Mouse (Mus musculus): ENCODE results near the gene Ccdc86.

DNA sequence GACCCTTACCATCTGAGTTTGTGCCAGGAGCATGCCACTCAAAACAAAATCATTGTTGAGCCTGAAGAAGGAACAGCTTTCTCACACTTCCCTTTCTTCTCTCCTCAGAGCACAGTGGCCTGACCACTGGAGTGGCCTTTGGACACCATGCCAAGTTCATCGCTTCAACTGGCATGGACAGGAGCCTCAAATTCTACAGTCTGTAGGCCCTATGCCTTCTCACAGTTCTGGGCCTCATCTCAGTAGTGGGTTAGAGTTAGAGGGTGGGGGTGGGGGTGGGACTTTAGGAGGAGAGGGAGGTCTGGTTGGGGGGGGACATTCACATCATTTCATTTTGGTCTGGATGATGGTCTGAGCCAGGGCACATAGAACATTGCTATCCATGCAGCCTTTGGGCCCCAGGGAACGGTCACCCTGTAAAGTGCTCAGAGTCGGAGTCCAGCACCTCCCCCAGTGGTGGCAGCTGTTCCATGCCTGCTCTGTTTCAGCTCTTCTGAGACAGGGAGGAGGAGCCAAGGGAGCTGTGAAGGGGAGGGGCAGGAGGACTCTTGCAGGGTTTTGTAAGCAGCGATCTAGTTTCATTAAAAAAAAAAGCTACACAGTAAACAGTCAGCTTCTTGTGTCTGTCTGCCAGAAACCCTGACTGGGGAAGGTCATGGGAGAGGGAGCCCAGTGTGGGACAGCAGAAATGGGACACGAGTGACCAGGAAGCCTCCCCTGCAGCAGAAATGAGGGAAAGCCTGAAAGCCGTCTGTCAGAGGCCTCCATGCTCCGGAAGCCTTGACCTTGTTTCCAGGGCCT is 43.9 kb downstream of the Ccdc86 start:
- TF ChIP-seq CTCF (IDR thresholded peaks at IDR 0.05; ENCODE audit: low read depth, low read length) = no peak
- no peak for TF ChIP-seq POLR2AphosphoS5 (IDR thresholded peaks at IDR 0.05; ENCODE audit: insufficient replicate concordance, low read depth, low read length)
- TF ChIP-seq GATA1 (IDR thresholded peaks at IDR 0.05; ENCODE audit: borderline replicate concordance, low read length) = no peak
- no peak for TF ChIP-seq GATA2 (IDR thresholded peaks at IDR 0.05; ENCODE audit: borderline replicate concordance, low read depth, low read length)
- no peak for TF ChIP-seq TAL1 (conservative IDR thresholded peaks at IDR 0.05; ENCODE audit: low read depth, low read length)

Data from G1E (cell line).